Mouse (Mus musculus): ENCODE measurements around the gene Col8a1. TPM values are rescaled to one million over a fixed set of nuclear protein-coding genes. Genes with fewer than 3 reads are reported as not detected.

Gene Col8a1
- 0.73 and 0.90 TPM in 2 replicates for polyA plus RNA-seq (2014; fragmentation: Nextera tagmentation; extraction: Ambion mirVana)

DNA sequence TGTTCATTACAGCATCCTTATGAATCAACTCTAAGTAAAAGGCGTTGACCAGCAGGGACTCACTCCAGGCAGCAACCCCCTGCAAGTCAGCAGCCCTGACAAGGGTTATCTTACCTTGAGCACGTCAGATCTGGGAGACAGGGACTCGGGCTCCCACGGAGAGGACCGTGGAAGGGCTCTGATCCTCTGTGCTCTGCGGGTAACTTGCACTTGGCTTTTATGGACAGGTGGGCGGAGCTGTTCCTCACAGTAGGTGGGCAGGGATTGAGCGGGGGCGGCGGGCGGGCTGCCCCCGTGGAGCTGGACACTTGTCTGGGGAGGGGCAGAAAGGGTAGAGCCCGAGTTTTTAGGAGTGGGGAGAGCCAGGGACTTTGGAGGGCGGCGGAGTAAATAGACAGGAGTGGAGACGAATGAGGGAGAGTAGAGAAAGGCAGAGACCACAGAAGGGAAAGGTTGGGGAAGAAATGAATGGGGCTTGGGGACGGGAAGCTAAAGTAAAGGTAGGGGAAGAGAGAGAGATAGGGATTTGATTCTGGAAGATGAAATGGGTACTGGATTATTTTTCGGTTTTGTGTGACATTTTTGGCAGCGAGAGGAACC lies at the start of gene Col8a1:
Gene Col8a1, minus strand, starts transcription at position 212 of the 600 bp plus-strand sequence.
- WGBS: 1% methylated on average over 19 of the region's 19 CpGs
- H3K27me3 ChIP-seq (ENCODE audit: control insufficient read depth, insufficient read depth, low read length): no peaks in the 10 kb centered on the region
- peak within 1 kb of the TSS; percentile 39 for H3K4me3 ChIP-seq (ENCODE audit: low read length)
- peak; percentile 57; the same call in 1 of the 2 replicates for ATAC-seq (ENCODE audit: low FRiP score, low TSS enrichment)
- H3K4me1 ChIP-seq (ENCODE audit: control insufficient read depth, insufficient read depth, low read length): peaks cover 3% of the 10 kb centered on the region; the same call in 1 of the 2 replicates
- no peaks in the 10 kb centered on the region for H3K36me3 ChIP-seq (ENCODE audit: control insufficient read depth, insufficient read depth, low read length)
- H3K27ac ChIP-seq (ENCODE audit: low read depth, low read length): no peak within 1 kb of the TSS
- no peaks in the 10 kb centered on the region for H3K9me3 ChIP-seq (ENCODE audit: control insufficient read depth, low read length)
- H3K4me2 ChIP-seq (replicated peaks; ENCODE audit: low read depth, low read length): peak within 1 kb of the TSS; percentile 79
- peak within 1 kb of the TSS; percentile 38; the same call in 1 of the 2 replicates for H3K9ac ChIP-seq (ENCODE audit: low read depth, low read length)

DNA sequence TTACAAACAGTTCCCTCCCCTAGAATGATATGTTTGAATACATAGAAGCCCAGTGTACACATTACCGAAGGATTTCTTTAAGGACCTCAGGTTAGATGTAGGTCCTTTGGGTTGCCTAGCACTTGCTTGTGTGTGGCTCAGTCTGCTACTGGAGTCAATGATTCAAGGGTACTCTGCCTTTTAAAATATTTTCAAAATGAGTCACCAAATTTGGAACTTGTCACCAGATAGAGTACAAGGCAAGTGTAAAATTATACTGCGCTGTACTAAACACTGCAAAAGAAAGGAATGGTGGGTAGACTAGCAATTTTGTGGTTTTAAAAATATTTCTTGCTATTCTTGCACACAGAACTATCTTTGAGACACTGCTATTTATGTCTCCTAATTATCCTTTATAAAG lies 47.3 kb upstream of the Col8a1 start:
- ATAC-seq (ENCODE audit: low FRiP score, low TSS enrichment): no peak
- Histone ChIP-seq H3K9me3 (ENCODE audit: control insufficient read depth, low read length) (no peaks in the 10 kb centered on the region), H3K4me2 (replicated peaks; ENCODE audit: low read depth, low read length) (no peak overlapping the region), H3K4me3 (ENCODE audit: low read length) (no peak overlapping the region), H3K27ac (ENCODE audit: low read depth, low read length) (no peak overlapping the region), H3K27me3 (ENCODE audit: control insufficient read depth, insufficient read depth, low read length) (no peaks in the 10 kb centered on the region), H3K4me1 (ENCODE audit: control insufficient read depth, insufficient read depth, low read length) (no peaks in the 10 kb centered on the region), H3K9ac (ENCODE audit: low read depth, low read length) (no peak overlapping the region), H3K36me3 (ENCODE audit: control insufficient read depth, insufficient read depth, low read length) (no peaks in the 10 kb centered on the region)
- 100% methylated on average over 2 of the region's 2 CpGs for WGBS

DNA sequence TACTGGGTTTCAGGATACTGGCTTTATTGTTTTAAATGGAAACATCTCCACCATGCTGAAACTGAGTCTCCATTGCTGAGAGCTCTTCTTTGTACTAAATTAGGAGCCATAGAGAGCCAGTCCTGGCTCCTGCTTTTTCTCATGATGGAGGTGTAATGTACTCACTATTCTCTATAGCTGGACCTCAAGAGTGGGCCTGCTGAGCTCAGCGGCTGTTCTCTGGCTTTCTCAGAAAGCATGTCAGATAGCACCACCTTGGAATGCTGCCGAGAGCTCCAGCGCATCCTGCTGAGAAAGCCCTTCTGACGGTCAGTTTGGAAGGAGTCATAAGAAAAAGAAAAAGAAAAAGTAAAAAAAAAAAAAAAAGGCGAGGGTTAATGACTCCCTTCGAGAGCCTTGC lies 41.8 kb upstream of the Col8a1 start:
- WGBS: 79% methylated on average over 6 of the region's 6 CpGs

DNA sequence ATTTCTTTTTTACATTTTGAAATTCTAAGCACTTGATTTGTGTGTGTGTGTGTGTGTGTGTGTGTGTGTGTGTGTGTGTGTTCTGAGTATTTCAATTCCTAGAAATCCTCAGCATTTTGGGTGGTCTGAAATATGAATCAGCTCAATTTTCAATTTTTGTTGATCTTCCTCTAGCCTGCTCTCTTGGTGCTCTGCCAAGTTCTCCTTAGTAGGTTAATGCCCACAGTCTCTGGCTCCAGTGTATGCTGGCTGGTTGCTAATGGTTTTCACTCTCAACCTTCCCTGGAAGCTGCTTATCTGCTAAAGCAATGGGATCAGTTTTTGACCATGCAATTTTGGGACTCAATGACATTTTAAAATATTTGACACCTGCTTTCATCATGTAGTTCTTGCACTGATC lies 24.5 kb upstream of the Col8a1 start:
- no peaks in the 10 kb centered on the region for H3K36me3 ChIP-seq (ENCODE audit: control insufficient read depth, insufficient read depth, low read length)
- no peak overlapping the region for H3K27ac ChIP-seq (ENCODE audit: low read depth, low read length)
- H3K4me3 ChIP-seq (ENCODE audit: low read length): no peak overlapping the region
- no peak overlapping the region for H3K4me2 ChIP-seq (replicated peaks; ENCODE audit: low read depth, low read length)
- H3K27me3 ChIP-seq (ENCODE audit: control insufficient read depth, insufficient read depth, low read length): no peaks in the 10 kb centered on the region
- no peak for ATAC-seq (ENCODE audit: low FRiP score, low TSS enrichment)
- H3K9me3 ChIP-seq (ENCODE audit: control insufficient read depth, low read length): no peaks in the 10 kb centered on the region
- H3K4me1 ChIP-seq (ENCODE audit: control insufficient read depth, insufficient read depth, low read length): no peaks in the 10 kb centered on the region
- no peak overlapping the region for H3K9ac ChIP-seq (ENCODE audit: low read depth, low read length)

More for the DNA sequence above, 41.8 kb upstream of the Col8a1 start:
- Histone ChIP-seq H3K9ac (ENCODE audit: low read depth, low read length) (no peak overlapping the region), H3K4me1 (ENCODE audit: control insufficient read depth, insufficient read depth, low read length) (no peaks in the 10 kb centered on the region), H3K9me3 (ENCODE audit: control insufficient read depth, low read length) (no peaks in the 10 kb centered on the region), H3K27me3 (ENCODE audit: control insufficient read depth, insufficient read depth, low read length) (no peaks in the 10 kb centered on the region), H3K4me3 (ENCODE audit: low read length) (no peak overlapping the region), H3K4me2 (replicated peaks; ENCODE audit: low read depth, low read length) (no peak overlapping the region), H3K27ac (ENCODE audit: low read depth, low read length) (no peak overlapping the region), H3K36me3 (ENCODE audit: control insufficient read depth, insufficient read depth, low read length) (no peaks in the 10 kb centered on the region)
- no peak for ATAC-seq (ENCODE audit: low FRiP score, low TSS enrichment)

DNA sequence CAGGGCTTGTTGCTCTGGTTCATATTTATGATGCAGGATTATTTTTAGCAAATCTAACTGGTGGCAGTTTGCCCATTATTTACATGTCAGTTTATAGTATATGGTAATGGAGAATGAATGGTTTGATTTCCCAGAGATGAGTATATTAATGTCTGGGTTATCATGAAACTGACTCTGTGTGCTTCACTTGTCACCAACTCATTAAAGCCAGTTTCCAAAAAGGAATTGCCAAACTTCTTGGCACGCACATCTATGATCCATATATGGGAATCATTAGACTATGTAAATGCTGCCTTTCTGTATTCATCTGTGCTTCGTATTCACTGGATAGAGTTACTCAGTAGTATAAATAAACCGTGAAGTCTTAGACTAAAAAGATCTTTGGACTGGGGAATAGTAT lies 11.1 kb upstream of the Col8a1 start:
- 81% methylated on average over 3 of the region's 3 CpGs for WGBS
- no peaks in the 10 kb centered on the region for H3K27me3 ChIP-seq (ENCODE audit: control insufficient read depth, insufficient read depth, low read length)

DNA sequence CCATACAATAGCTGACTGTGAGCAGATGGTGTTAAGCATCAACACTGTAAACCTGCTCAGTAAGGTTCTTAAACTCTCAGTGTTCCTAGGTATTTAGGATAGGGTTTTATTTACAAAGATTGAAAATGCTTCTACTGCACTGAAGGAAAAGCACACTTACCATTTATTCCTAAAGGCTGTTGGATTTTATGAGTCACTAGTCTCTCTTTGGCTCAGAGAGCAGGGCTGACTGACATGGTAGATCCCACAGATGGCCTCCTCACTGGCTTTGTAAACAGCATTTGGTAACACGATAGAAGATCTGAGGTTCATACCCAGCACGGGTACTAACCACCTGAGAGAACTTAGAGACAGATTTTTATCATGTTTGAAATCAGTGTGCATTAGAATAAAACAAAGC lies 5.3 kb upstream of the Col8a1 start:
- Histone ChIP-seq H3K4me3 (ENCODE audit: low read length) (no peak overlapping the region), H3K36me3 (ENCODE audit: control insufficient read depth, insufficient read depth, low read length) (no peaks in the 10 kb centered on the region), H3K4me1 (ENCODE audit: control insufficient read depth, insufficient read depth, low read length) (no peaks in the 10 kb centered on the region; the same call in 1 of the 2 replicates), H3K27me3 (ENCODE audit: control insufficient read depth, insufficient read depth, low read length) (no peaks in the 10 kb centered on the region), H3K9ac (ENCODE audit: low read depth, low read length) (no peak overlapping the region), H3K27ac (ENCODE audit: low read depth, low read length) (no peak overlapping the region), H3K9me3 (ENCODE audit: control insufficient read depth, low read length) (no peaks in the 10 kb centered on the region), H3K4me2 (replicated peaks; ENCODE audit: low read depth, low read length) (no peak overlapping the region)
- 50% methylated on average over 2 of the region's 2 CpGs for WGBS
- ATAC-seq (ENCODE audit: low FRiP score, low TSS enrichment): no peak

More for the DNA sequence above, 11.1 kb upstream of the Col8a1 start:
- Histone ChIP-seq H3K27ac (ENCODE audit: low read depth, low read length) (no peak overlapping the region), H3K9ac (ENCODE audit: low read depth, low read length) (no peak overlapping the region), H3K4me1 (ENCODE audit: control insufficient read depth, insufficient read depth, low read length) (no peaks in the 10 kb centered on the region), H3K36me3 (ENCODE audit: control insufficient read depth, insufficient read depth, low read length) (no peaks in the 10 kb centered on the region), H3K9me3 (ENCODE audit: control insufficient read depth, low read length) (no peaks in the 10 kb centered on the region), H3K4me3 (ENCODE audit: low read length) (no peak overlapping the region), H3K4me2 (replicated peaks; ENCODE audit: low read depth, low read length) (no peak overlapping the region)
- ATAC-seq (ENCODE audit: low FRiP score, low TSS enrichment): no peak

DNA sequence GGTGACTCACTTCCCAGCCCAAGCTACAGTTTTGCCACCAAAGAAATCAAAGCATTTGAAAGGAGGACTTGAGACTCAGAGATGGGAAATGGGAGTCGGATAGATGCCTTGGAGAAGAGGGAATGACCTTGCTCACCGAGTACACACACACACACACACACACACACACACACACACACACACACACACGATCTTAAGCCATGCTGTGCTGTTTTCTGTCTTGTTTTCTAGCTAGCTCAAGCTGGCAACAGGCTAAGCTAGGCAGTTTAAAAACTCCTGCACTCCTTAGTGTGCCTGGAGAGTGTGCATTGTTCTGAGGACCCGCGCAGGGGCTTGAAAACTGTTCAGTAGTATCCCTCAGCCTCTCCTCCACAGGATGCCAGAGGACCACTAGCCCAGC lies 1.2 kb upstream of the Col8a1 start:
- WGBS: 69% methylated on average over 5 of the region's 5 CpGs
- Histone ChIP-seq H3K27ac (ENCODE audit: low read depth, low read length) (no peak overlapping the region), H3K4me2 (replicated peaks; ENCODE audit: low read depth, low read length) (peak overlapping the region; percentile 79; the same call in 1 of the 2 replicates), H3K4me1 (ENCODE audit: control insufficient read depth, insufficient read depth, low read length) (peaks cover 3% of the 10 kb centered on the region; the same call in 1 of the 2 replicates), H3K27me3 (ENCODE audit: control insufficient read depth, insufficient read depth, low read length) (no peaks in the 10 kb centered on the region), H3K4me3 (ENCODE audit: low read length) (no peak overlapping the region), H3K9me3 (ENCODE audit: control insufficient read depth, low read length) (no peaks in the 10 kb centered on the region), H3K9ac (ENCODE audit: low read depth, low read length) (no peak overlapping the region), H3K36me3 (ENCODE audit: control insufficient read depth, insufficient read depth, low read length) (no peaks in the 10 kb centered on the region)
- ATAC-seq (ENCODE audit: low FRiP score, low TSS enrichment): no peak

DNA sequence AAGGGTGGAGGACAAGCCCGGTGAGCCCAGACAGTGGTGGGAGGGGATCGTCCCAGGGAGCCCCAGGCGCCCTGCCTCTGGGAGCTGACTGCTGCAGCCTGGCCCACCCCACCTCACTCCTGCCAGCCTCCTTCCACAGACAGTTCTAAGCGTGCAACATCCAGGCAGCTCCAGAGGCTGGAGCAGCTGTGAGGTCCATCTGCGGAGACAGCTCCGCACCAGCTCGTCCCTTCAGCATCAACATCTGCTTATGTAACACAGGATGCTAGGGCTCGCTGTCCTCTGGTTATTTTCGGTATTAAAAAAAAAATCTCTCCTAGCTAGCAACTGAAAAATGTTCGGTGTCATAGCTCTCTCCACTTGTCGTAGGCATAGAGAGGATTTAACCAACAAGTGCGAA lies 704 bp upstream of the Col8a1 start:
- Histone ChIP-seq H3K9me3 (ENCODE audit: control insufficient read depth, low read length) (no peaks in the 10 kb centered on the region), H3K4me3 (ENCODE audit: low read length) (peak overlapping the region; percentile 39), H3K36me3 (ENCODE audit: control insufficient read depth, insufficient read depth, low read length) (no peaks in the 10 kb centered on the region), H3K9ac (ENCODE audit: low read depth, low read length) (no peak overlapping the region), H3K27ac (ENCODE audit: low read depth, low read length) (no peak overlapping the region), H3K4me2 (replicated peaks; ENCODE audit: low read depth, low read length) (peak overlapping the region; percentile 79), H3K27me3 (ENCODE audit: control insufficient read depth, insufficient read depth, low read length) (no peaks in the 10 kb centered on the region), H3K4me1 (ENCODE audit: control insufficient read depth, insufficient read depth, low read length) (peaks cover 3% of the 10 kb centered on the region; the same call in 1 of the 2 replicates)
- peak; percentile 85 for ATAC-seq (ENCODE audit: low FRiP score, low TSS enrichment)
- 18% methylated on average over 12 of the region's 12 CpGs for WGBS

DNA sequence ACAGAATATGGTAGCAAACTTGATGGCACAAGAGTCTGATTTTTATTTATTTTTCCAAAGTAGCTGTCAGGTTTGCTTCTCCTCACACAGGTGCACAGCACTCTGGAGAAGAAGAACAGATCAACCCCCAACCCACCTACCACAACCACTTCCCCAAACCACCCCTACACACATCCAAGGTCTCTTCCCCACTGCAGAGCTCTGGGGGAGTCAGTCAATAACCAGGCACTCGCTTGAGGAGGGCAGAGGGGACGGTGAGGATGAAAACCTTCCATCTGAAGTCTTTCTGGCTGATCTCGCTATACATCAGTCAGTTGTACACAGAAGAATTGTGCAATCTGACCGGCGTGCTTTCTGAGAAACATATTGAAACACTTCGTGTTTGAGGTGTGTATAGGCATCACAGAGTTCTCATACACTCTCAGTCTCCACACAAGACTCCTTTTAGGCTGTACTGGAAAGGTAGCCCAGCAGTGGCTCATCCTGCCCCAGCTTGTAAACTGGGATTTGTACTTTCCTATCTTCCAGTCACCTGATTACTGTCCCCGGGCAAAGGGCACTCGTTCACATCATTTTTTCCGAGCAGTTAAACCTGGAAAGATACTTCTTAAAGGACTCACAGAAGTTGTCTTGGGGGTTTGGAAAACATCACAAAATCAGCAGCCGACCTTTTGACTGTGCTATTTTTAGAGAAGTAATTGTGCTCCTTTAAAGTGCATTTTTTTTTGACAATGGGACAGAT lies 827 bp downstream of the Col8a1 start:
- peaks cover 3% of the 10 kb centered on the region; the same call in 1 of the 2 replicates for H3K4me1 ChIP-seq (ENCODE audit: control insufficient read depth, insufficient read depth, low read length)
- no peak for ATAC-seq (ENCODE audit: low FRiP score, low TSS enrichment)
- H3K9me3 ChIP-seq (ENCODE audit: control insufficient read depth, low read length): no peaks in the 10 kb centered on the region
- 58% methylated on average over 10 of the region's 10 CpGs for WGBS
- H3K4me2 ChIP-seq (replicated peaks; ENCODE audit: low read depth, low read length): no peak overlapping the region; the same call in 1 of the 2 replicates
- H3K9ac ChIP-seq (ENCODE audit: low read depth, low read length): no peak overlapping the region
- H3K4me3 ChIP-seq (ENCODE audit: low read length): no peak overlapping the region
- H3K36me3 ChIP-seq (ENCODE audit: control insufficient read depth, insufficient read depth, low read length): no peaks in the 10 kb centered on the region
- H3K27ac ChIP-seq (ENCODE audit: low read depth, low read length): no peak overlapping the region
- no peaks in the 10 kb centered on the region for H3K27me3 ChIP-seq (ENCODE audit: control insufficient read depth, insufficient read depth, low read length)
